Mouse (Mus musculus): ENCODE measurements at regions not wholly inside any gene's neighbourhood (a gene's known extent, or its start where the extent isn't known, plus 50 kb on each side); places are given as distances from the start of the nearest gene placed in this dataset.

GRCm38 (mm10) chr8:92024133-92024532 is 222.3 kb upstream of the Irx3 start:
- H3K4me2 ChIP-seq (ENCODE audit: low read depth, low read length, poor library complexity, severe bottlenecking): 0 out of 2 replicates have a peak overlapping the region, but pooled peaks have one; percentile 15
- H3K27ac ChIP-seq (ENCODE audit: low read depth, low read length): no peak overlapping the region
- DNase-seq (ENCODE audit: low spot score) (no peak), ATAC-seq (ENCODE audit: low FRiP score) (no peak)
- WGBS: 16% methylated on average over 8 of the region's 8 CpGs
- TF ChIP-seq CTCF (IDR thresholded peaks at IDR 0.05): no peak
- H3K27me3 ChIP-seq (ENCODE audit: insufficient read depth, low read length): no peaks in the 10 kb centered on the region
- H3K4me3 ChIP-seq (ENCODE audit: low read depth, low read length): no peak overlapping the region
- 0 out of 2 replicates have a peak, but pooled peaks cover 5% of the 10 kb centered on the region for H3K4me1 ChIP-seq (ENCODE audit: insufficient read depth, low read length)
- H3K36me3 ChIP-seq (ENCODE audit: insufficient read depth, low read length): no peaks in the 10 kb centered on the region
- no peak overlapping the region for H3K9ac ChIP-seq (replicated peaks; ENCODE audit: low read length, poor library complexity, severe bottlenecking)
- no peaks in the 10 kb centered on the region for H3K9me3 ChIP-seq (ENCODE audit: low read length)

- DNase-seq (ENCODE audit: low spot score) (no peak), ATAC-seq (ENCODE audit: low FRiP score) (no peak)
- 81% methylated on average over 3 of the region's 3 CpGs for WGBS
- H3K9ac ChIP-seq (replicated peaks; ENCODE audit: low read length, poor library complexity, severe bottlenecking): no peak overlapping the region
- no peak overlapping the region for H3K27ac ChIP-seq (ENCODE audit: low read depth, low read length)
- no peaks in the 10 kb centered on the region for H3K36me3 ChIP-seq (ENCODE audit: insufficient read depth, low read length)
- H3K27me3 ChIP-seq (ENCODE audit: insufficient read depth, low read length): no peaks in the 10 kb centered on the region
- H3K4me3 ChIP-seq (ENCODE audit: low read depth, low read length): no peak overlapping the region
- no peak overlapping the region for H3K4me2 ChIP-seq (ENCODE audit: low read depth, low read length, poor library complexity, severe bottlenecking)
- no peak for TF ChIP-seq CTCF (IDR thresholded peaks at IDR 0.05)
- H3K4me1 ChIP-seq (ENCODE audit: insufficient read depth, low read length): 0 out of 2 replicates have a peak, but pooled peaks cover 5% of the 10 kb centered on the region
- no peaks in the 10 kb centered on the region for H3K9me3 ChIP-seq (ENCODE audit: low read length)
Observed at GRCm38 (mm10) chr8:92021521-92021920, 219.7 kb upstream of the Irx3 start.

DNA sequence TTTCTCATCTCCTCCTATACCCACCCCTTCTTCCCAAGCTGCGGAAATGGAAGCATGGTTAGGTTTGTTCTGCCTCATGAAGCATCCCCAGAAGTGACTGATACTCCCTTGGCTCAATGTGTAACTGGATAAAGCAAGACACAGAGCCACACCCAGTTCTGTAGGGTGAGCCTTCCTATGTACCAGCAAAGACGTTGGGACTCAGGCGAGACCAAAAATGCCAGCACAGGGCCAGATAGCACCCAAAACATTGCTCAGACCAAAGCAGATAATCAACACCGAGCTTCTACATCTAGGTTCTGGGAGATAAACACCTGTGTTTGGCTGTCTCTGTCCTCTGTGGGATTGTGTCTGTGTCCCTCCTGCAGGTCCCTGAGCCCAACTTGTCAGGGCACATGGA is 212.8 kb upstream of the Irx3 start:
- ATAC-seq (ENCODE audit: low FRiP score) (no peak), DNase-seq (ENCODE audit: low spot score) (no peak)
- no peaks in the 10 kb centered on the region for H3K9me3 ChIP-seq (ENCODE audit: low read length)
- no peaks in the 10 kb centered on the region for H3K36me3 ChIP-seq (ENCODE audit: insufficient read depth, low read length)
- TF ChIP-seq CTCF (IDR thresholded peaks at IDR 0.05): no peak
- no peak overlapping the region for H3K9ac ChIP-seq (replicated peaks; ENCODE audit: low read length, poor library complexity, severe bottlenecking)
- H3K27ac ChIP-seq (ENCODE audit: low read depth, low read length): no peak overlapping the region
- no peak overlapping the region for H3K4me3 ChIP-seq (ENCODE audit: low read depth, low read length)
- WGBS: 94% methylated on average over 4 of the region's 4 CpGs
- no peak overlapping the region for H3K4me2 ChIP-seq (ENCODE audit: low read depth, low read length, poor library complexity, severe bottlenecking)
- H3K4me1 ChIP-seq (ENCODE audit: insufficient read depth, low read length): no peaks in the 10 kb centered on the region
- no peaks in the 10 kb centered on the region for H3K27me3 ChIP-seq (ENCODE audit: insufficient read depth, low read length)

DNA sequence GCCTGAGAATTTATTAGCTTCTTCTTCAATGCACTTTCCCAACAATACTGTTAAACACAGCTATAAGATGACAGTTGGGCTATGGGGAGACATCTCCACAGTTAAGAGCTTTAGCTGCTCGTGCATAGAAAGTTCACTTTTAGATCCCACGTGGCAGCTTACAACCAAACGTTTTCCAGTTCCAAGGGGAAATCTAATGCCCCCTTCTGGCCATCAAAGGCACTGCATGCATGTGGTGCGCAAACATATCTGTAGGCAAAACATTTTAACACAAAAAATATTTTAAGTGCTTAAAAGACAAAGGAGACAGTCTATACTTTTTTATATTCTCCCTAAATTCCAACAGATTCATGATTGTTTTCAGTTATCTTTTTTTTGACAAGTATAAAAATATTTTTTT is 211.3 kb upstream of the Irx3 start:
- Histone ChIP-seq H3K4me1 (ENCODE audit: insufficient read depth, low read length) (no peaks in the 10 kb centered on the region), H3K9ac (replicated peaks; ENCODE audit: low read length, poor library complexity, severe bottlenecking) (no peak overlapping the region), H3K27ac (ENCODE audit: low read depth, low read length) (no peak overlapping the region), H3K36me3 (ENCODE audit: insufficient read depth, low read length) (no peaks in the 10 kb centered on the region), H3K4me3 (ENCODE audit: low read depth, low read length) (no peak overlapping the region), H3K9me3 (ENCODE audit: low read length) (no peaks in the 10 kb centered on the region), H3K27me3 (ENCODE audit: insufficient read depth, low read length) (no peaks in the 10 kb centered on the region), H3K4me2 (ENCODE audit: low read depth, low read length, poor library complexity, severe bottlenecking) (no peak overlapping the region)
- DNase-seq (ENCODE audit: low spot score) (no peak), ATAC-seq (ENCODE audit: low FRiP score) (no peak)
- 51% methylated on average over 4 of the region's 4 CpGs for WGBS
- peak; percentile 59 for TF ChIP-seq CTCF (IDR thresholded peaks at IDR 0.05)

GRCm38 (mm10) chr8:92010412-92010811 is 208.5 kb upstream of the Irx3 start:
- H3K9ac ChIP-seq (replicated peaks; ENCODE audit: low read length, poor library complexity, severe bottlenecking): no peak overlapping the region
- H3K36me3 ChIP-seq (ENCODE audit: insufficient read depth, low read length): no peaks in the 10 kb centered on the region
- 95% methylated on average over 4 of the region's 4 CpGs for WGBS
- no peak for ATAC-seq (ENCODE audit: low FRiP score)
- H3K4me2 ChIP-seq (ENCODE audit: low read depth, low read length, poor library complexity, severe bottlenecking): no peak overlapping the region
- H3K27me3 ChIP-seq (ENCODE audit: insufficient read depth, low read length): no peaks in the 10 kb centered on the region
- no peaks in the 10 kb centered on the region for H3K9me3 ChIP-seq (ENCODE audit: low read length)
- no peak overlapping the region for H3K4me3 ChIP-seq (ENCODE audit: low read depth, low read length)
- H3K4me1 ChIP-seq (ENCODE audit: insufficient read depth, low read length): no peaks in the 10 kb centered on the region
- no peak overlapping the region for H3K27ac ChIP-seq (ENCODE audit: low read depth, low read length)
- no peak for DNase-seq (ENCODE audit: low spot score)
- TF ChIP-seq CTCF (IDR thresholded peaks at IDR 0.05): no peak

DNA sequence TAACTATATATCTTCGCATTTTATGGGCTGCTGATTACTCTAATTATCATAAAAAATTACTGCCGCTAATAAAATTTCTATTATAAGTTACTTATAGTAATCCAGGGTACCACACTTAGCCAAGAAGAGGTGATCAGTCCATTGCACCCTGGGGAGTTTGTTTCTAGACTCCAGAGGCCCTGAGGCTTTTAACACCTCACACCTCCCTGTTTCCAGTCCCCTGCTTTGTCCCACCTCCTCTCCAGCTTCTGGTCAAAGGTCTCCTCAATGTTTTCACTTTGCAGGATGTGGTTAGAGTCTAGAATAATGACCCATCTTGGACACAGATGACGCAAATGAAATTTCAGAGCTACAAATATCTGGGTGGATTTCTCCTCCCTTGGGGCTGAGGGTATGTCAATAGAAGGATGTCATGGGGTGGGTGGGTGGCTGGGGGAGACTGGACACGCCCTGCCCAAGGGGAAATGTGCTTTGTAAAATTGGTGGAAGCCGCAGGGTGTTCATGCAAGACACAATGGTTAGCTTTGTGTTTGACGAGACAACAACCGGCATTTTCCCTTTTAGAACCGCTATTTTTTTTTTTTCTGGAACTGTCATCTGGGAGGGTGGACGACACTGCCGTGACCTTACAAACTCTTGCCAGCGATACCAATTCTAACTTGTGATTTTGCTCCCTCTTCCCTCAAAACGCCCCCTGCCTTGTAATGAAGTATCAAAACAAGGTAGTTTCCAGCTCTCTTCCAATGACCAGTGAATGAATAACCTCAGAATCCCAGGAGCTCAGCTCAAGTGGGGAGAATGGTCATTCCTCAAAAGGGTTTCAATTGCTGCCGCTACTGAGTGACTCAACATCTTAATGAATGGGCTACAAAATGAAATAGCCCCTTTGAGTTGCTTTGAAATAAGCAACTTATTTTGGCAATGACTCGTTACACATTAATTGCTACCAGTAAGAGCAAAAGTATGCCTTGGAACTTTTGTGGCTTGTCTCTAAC is 207.0 kb upstream of the Irx3 start:
- DNase-seq (ENCODE audit: low spot score) (no peak), ATAC-seq (ENCODE audit: low FRiP score) (no peak)
- H3K9ac ChIP-seq (replicated peaks; ENCODE audit: low read length, poor library complexity, severe bottlenecking): no peak overlapping the region
- TF ChIP-seq CTCF (IDR thresholded peaks at IDR 0.05): no peak
- H3K4me1 ChIP-seq (ENCODE audit: insufficient read depth, low read length): no peaks in the 10 kb centered on the region
- no peak overlapping the region for H3K27ac ChIP-seq (ENCODE audit: low read depth, low read length)
- no peak overlapping the region for H3K4me3 ChIP-seq (ENCODE audit: low read depth, low read length)
- H3K4me2 ChIP-seq (ENCODE audit: low read depth, low read length, poor library complexity, severe bottlenecking): no peak overlapping the region
- H3K36me3 ChIP-seq (ENCODE audit: insufficient read depth, low read length): no peaks in the 10 kb centered on the region
- no peaks in the 10 kb centered on the region for H3K9me3 ChIP-seq (ENCODE audit: low read length)
- no peaks in the 10 kb centered on the region for H3K27me3 ChIP-seq (ENCODE audit: insufficient read depth, low read length)
- WGBS: 72% methylated on average over 14 of the region's 14 CpGs

Data from midbrain, postnatal 0 days (tissue).